Mouse (Mus musculus): ENCODE measurements around the gene Pld6. TPM values are rescaled to one million over a fixed set of nuclear protein-coding genes. Genes with fewer than 3 reads are reported as not detected.

Pld6 gene
- polyA plus RNA-seq, 1 experiment from 2014 or later, result 3.4 TPM

DNA sequence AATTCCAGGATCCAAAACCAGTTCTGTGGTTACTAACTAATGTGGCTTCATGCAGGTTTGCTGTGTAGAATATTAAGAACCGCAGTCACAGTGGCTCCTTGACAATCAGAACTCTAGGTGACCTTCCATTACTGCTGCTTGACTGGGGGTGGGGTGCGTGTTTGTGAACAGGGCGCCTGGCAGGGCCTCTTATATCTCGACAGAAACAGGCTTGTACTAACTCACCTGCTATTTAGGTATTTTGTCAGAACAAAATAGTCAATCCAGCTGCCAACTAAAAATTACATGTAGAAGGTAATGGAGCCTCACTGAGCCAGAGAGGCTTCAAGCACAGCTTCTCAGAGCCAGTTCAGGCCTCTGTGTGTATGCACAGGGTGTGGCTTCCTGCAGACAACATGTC is 7.2 kb downstream of the Pld6 start:
- peaks cover 38% of the 10 kb centered on the region for H3K36me3 ChIP-seq
- 92% methylated on average over 4 of the region's 4 CpGs for WGBS
- no peaks in the 10 kb centered on the region for H3K4me1 ChIP-seq (replicated peaks)
- no peak overlapping the region for H3K4me2 ChIP-seq
- H3K27me3 ChIP-seq, result no peaks in the 10 kb centered on the region
- H3K4me3 ChIP-seq, result no peak overlapping the region
- no peak overlapping the region for H3K27ac ChIP-seq (replicated peaks)
- no peak overlapping the region for H3K9ac ChIP-seq
- no peaks in the 10 kb centered on the region for H3K9me3 ChIP-seq
- no peak for ATAC-seq (ENCODE audit: low read depth)

DNA sequence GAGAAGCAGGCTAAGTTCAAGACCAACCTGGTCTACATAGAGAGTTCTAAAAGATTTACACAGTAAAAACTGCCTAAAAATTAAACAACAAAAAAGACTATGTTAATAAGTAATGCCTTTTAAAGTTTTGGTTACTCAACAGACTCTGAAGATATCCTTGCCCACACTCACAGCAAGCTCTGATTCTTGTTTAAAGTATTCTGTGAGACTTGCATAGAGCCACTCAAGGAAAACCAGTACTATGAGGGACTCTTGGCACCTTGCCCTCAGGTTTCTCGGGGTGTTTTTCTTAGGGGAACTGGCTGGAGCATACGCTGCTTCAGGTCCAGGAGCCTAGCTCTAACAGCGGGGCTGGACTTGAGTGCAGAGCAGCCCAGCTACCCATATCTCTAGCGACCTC is 8.0 kb downstream of the Pld6 start:
- 87% methylated on average over 4 of the region's 4 CpGs for WGBS
- ATAC-seq (ENCODE audit: low read depth), result no peak

DNA sequence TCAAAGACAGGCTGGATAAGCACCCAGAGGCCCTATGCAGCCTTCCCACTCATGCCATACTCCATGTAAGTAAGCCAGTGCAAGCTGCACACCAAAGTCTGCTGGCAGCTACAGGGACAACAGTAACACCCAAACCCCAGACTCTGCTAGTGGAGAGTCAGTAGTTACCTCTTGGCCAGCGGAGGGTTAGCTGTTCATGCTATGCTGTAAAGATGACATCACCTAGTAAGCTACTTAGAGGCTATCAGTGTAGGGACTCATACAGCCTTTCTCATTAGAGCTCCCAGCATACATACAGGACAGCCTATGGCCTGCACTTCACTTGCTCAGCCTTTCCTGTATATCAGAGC is 8.6 kb downstream of the Pld6 start:
- ATAC-seq (ENCODE audit: low read depth), result no peak
- Histone ChIP-seq H3K27me3 (no peaks in the 10 kb centered on the region), H3K27ac (replicated peaks) (no peak overlapping the region), H3K4me3 (no peak overlapping the region), H3K9ac (no peak overlapping the region), H3K36me3 (peaks cover 52% of the 10 kb centered on the region), H3K4me2 (no peak overlapping the region), H3K9me3 (no peaks in the 10 kb centered on the region), H3K4me1 (replicated peaks) (no peaks in the 10 kb centered on the region)
- WGBS, result 87% methylated on average over 1 of the region's 1 CpGs

More for the DNA sequence above, 8.0 kb downstream of the Pld6 start:
- Histone ChIP-seq H3K36me3 (peaks cover 47% of the 10 kb centered on the region), H3K9me3 (no peaks in the 10 kb centered on the region), H3K27me3 (no peaks in the 10 kb centered on the region), H3K4me2 (no peak overlapping the region), H3K4me1 (replicated peaks) (no peaks in the 10 kb centered on the region), H3K27ac (replicated peaks) (no peak overlapping the region), H3K9ac (no peak overlapping the region), H3K4me3 (no peak overlapping the region)

GRCm38 (mm10) chr11:59778181-59778873 is 9.1 kb downstream of the Pld6 start:
- ATAC-seq (ENCODE audit: low read depth), result no peak
- peaks cover 58% of the 10 kb centered on the region for H3K36me3 ChIP-seq
- H3K4me2 ChIP-seq, result no peak overlapping the region
- H3K27ac ChIP-seq (replicated peaks), result no peak overlapping the region
- H3K9me3 ChIP-seq, result no peaks in the 10 kb centered on the region
- H3K9ac ChIP-seq, result no peak overlapping the region
- H3K27me3 ChIP-seq, result no peaks in the 10 kb centered on the region
- H3K4me1 ChIP-seq (replicated peaks), result no peaks in the 10 kb centered on the region
- H3K4me3 ChIP-seq, result no peak overlapping the region
- 55% methylated on average over 9 of the region's 9 CpGs for WGBS

DNA sequence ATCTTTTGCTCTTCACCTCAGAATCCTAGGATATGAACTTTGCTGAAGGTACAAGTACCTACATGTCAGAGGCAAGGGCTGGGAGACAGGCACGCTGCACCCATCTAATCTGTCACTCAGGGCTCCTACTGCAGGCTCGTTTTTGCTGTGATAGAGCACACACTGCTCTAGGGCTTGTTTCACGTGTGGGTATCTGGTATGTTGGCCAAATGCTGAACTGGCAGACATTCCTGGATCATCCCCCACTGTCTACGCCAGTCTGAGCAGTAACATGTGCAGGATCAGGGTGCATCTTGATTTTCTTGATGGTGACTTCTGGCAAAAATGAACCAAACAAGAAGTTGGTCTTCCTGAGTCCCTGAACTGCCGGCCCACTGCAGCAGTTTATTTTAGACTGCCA is 10.2 kb downstream of the Pld6 start:
- Histone ChIP-seq H3K4me1 (replicated peaks) (no peaks in the 10 kb centered on the region), H3K36me3 (peaks cover 67% of the 10 kb centered on the region), H3K4me2 (no peak overlapping the region), H3K27me3 (no peaks in the 10 kb centered on the region), H3K9ac (no peak overlapping the region), H3K27ac (replicated peaks) (no peak overlapping the region), H3K9me3 (no peaks in the 10 kb centered on the region), H3K4me3 (no peak overlapping the region)
- ATAC-seq (ENCODE audit: low read depth), result no peak
- 90% methylated on average over 5 of the region's 5 CpGs for WGBS

DNA sequence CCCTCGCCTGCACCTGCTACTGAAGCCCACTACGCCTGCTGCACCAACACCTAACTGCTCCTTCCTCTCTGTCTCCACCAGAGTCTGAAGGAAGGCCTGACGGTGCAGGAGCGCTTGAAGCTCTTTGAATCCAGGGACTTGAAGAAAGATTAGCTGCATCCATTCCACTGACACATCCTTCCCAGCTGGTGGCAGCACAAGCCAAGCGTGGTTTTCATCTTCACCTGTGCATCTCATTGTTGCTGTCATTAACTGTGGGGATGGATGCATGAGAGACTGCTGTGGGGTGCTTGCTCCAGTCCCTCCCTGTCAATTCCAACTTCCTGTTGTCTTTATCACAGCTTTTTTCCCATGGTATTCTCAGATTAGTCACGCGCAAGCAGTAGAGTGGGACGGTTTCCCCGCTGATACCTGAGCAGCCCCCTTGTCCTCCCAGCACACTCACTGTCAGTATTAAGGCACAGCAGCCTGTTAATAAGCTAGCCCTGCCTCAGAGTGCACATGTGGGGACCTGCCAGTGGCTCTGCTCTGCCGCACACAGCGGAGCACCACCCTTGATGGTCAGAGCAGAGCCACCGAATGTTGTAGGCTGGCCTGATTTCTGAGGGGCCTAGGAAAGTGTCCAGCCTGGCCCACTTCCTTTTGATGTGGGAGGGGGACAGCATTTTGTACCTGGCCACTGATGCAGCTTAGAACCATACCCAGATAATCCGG is 11.9 kb downstream of the Pld6 start:
- H3K9ac ChIP-seq, result no peak overlapping the region
- no peak for ATAC-seq (ENCODE audit: low read depth)
- WGBS, result 91% methylated on average over 13 of the region's 13 CpGs

GRCm38 (mm10) chr11:59774522-59774921 is 12.9 kb downstream of the Pld6 start:
- Histone ChIP-seq H3K4me3 (no peak overlapping the region), H3K9ac (no peak overlapping the region), H3K27ac (replicated peaks) (no peak overlapping the region), H3K4me1 (replicated peaks) (no peaks in the 10 kb centered on the region), H3K36me3 (peaks cover 93% of the 10 kb centered on the region), H3K27me3 (no peaks in the 10 kb centered on the region), H3K9me3 (no peaks in the 10 kb centered on the region), H3K4me2 (no peak overlapping the region)
- WGBS, result 95% methylated on average over 4 of the region's 4 CpGs
- no peak for ATAC-seq (ENCODE audit: low read depth)

More for the DNA sequence above, 11.9 kb downstream of the Pld6 start:
- Histone ChIP-seq H3K36me3 (peaks cover 83% of the 10 kb centered on the region), H3K4me3 (no peak overlapping the region), H3K27me3 (no peaks in the 10 kb centered on the region), H3K4me2 (no peak overlapping the region), H3K4me1 (replicated peaks) (no peaks in the 10 kb centered on the region), H3K9me3 (no peaks in the 10 kb centered on the region), H3K27ac (replicated peaks) (no peak overlapping the region)

DNA sequence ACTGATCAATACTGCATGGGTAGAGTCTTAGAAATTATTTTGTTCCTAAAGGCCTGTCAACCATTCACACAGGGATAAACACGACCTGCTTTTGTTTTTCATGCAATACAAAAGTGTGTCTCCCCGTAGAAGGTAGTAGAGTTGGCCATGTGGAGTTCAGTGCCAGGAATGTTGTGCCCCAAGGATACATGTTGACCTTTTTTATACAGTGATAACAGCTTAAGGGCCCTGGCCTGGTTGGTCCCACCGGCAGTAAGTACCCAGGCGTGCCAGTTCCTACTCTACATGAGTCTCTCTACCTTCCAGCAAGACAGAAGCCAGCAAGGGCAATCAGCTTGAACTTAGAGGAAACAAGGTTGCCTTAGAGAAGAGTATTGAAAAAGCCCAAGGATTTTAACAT is 14.5 kb downstream of the Pld6 start:
- no peaks in the 10 kb centered on the region for H3K27me3 ChIP-seq
- peaks cover 98% of the 10 kb centered on the region for H3K36me3 ChIP-seq
- H3K27ac ChIP-seq (replicated peaks), result no peak overlapping the region
- ATAC-seq (ENCODE audit: low read depth), result no peak
- no peak overlapping the region for H3K9ac ChIP-seq
- H3K4me3 ChIP-seq, result no peak overlapping the region
- H3K9me3 ChIP-seq, result no peaks in the 10 kb centered on the region
- WGBS, result 93% methylated on average over 4 of the region's 4 CpGs
- H3K4me1 ChIP-seq (replicated peaks), result no peaks in the 10 kb centered on the region
- no peak overlapping the region for H3K4me2 ChIP-seq

DNA sequence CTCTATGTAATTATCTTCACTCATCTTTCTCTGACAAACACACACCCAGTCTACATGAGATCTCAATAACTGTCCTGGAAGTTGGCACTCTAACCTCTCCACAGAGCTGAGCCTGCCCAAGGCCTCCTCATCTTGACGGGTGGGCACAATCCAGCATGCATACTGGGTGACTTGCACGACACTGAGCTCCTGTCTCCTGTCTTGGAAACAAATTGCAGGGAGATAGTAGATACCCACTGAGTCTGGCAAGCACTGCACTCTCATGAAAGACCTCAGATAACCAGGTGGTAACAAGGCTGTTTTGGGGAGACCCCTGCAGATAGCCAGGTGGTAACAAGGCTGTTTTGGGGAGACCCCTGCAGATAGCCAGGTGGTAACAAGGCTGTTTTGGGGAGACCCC is 15.2 kb downstream of the Pld6 start:
- no peak overlapping the region for H3K27ac ChIP-seq (replicated peaks)
- H3K4me2 ChIP-seq, result no peak overlapping the region
- H3K27me3 ChIP-seq, result no peaks in the 10 kb centered on the region
- no peak overlapping the region for H3K4me3 ChIP-seq
- peaks cover 98% of the 10 kb centered on the region for H3K36me3 ChIP-seq
- no peak overlapping the region for H3K9ac ChIP-seq
- no peaks in the 10 kb centered on the region for H3K4me1 ChIP-seq (replicated peaks)
- no peaks in the 10 kb centered on the region for H3K9me3 ChIP-seq
- ATAC-seq (ENCODE audit: low read depth), result no peak
- WGBS, result 91% methylated on average over 2 of the region's 2 CpGs

DNA sequence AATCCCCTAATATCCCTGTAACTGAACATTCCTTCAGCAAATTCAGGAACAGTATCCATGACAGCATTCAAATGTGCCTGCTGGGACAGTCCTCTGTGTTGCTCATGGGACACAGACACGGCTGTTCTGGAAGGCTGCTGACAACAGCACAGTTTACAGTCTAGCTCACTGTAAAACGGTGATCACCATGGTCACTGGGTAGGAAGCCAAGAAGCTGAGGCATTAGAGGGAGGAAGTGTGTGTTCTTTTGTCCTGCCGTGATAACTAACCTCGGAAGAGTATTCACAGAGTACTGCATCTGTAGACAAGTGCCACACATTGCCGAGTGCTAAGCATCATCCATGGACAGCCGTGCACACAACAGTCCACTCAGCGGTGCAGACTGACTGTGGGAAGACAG is 16.7 kb downstream of the Pld6 start:
- Histone ChIP-seq H3K4me2 (no peak overlapping the region), H3K27me3 (no peaks in the 10 kb centered on the region), H3K27ac (replicated peaks) (0 out of 2 replicates have a peak overlapping the region, but pooled peaks have one; percentile 5), H3K4me3 (no peak overlapping the region), H3K9me3 (no peaks in the 10 kb centered on the region), H3K36me3 (peaks cover 98% of the 10 kb centered on the region), H3K4me1 (replicated peaks) (no peaks in the 10 kb centered on the region), H3K9ac (no peak overlapping the region)
- ATAC-seq (ENCODE audit: low read depth), result 0 out of 2 replicates have a peak, but pooled peaks have one; percentile 56
- 79% methylated on average over 7 of the region's 7 CpGs for WGBS

GRCm38 (mm10) chr11:59769738-59770137 is 17.7 kb downstream of the Pld6 start:
- Histone ChIP-seq H3K9me3 (no peaks in the 10 kb centered on the region), H3K4me3 (no peak overlapping the region), H3K4me1 (replicated peaks) (no peaks in the 10 kb centered on the region), H3K27me3 (no peaks in the 10 kb centered on the region), H3K36me3 (peaks cover 98% of the 10 kb centered on the region), H3K9ac (no peak overlapping the region), H3K27ac (replicated peaks) (no peak overlapping the region), H3K4me2 (no peak overlapping the region)
- ATAC-seq (ENCODE audit: low read depth), result no peak
- 84% methylated on average over 6 of the region's 6 CpGs for WGBS

- no peak overlapping the region for H3K4me3 ChIP-seq
- H3K4me2 ChIP-seq, result no peak overlapping the region
- 85% methylated on average over 2 of the region's 2 CpGs for WGBS
- H3K36me3 ChIP-seq, result peaks cover 98% of the 10 kb centered on the region
- H3K9ac ChIP-seq, result no peak overlapping the region
- H3K9me3 ChIP-seq, result no peaks in the 10 kb centered on the region
- ATAC-seq (ENCODE audit: low read depth), result no peak
- no peaks in the 10 kb centered on the region for H3K27me3 ChIP-seq
- H3K4me1 ChIP-seq (replicated peaks), result no peaks in the 10 kb centered on the region
- no peak overlapping the region for H3K27ac ChIP-seq (replicated peaks)
Measured at GRCm38 (mm10) chr11:59769307-59769706, 18.1 kb downstream of the Pld6 start.

DNA sequence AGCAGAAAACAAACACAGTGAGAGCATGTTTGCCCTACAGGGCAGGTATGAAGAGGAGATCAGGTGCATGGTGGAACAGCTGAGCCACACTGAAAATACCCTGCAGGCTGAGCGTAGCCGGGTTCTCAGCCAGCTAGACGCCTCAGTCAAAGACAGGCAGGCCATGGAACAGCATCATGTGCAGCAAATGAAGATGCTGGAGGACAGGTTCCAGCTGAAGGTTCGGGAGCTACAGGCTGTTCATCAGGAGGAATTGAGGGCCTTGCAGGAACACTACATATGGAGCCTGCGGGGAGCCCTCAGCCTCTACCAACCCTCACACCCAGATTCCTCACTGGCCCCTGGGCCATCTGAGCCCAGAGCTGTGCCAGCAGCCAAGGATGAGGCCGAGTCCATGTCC is 26.6 kb downstream of the Pld6 start:
- no peak for ATAC-seq (ENCODE audit: low read depth)
- Histone ChIP-seq H3K4me1 (replicated peaks) (0 out of 2 replicates have a peak, but pooled peaks cover 15% of the 10 kb centered on the region), H3K36me3 (peaks cover 99% of the 10 kb centered on the region), H3K4me3 (no peak overlapping the region), H3K9ac (no peak overlapping the region), H3K4me2 (no peak overlapping the region), H3K9me3 (no peaks in the 10 kb centered on the region), H3K27ac (replicated peaks) (no peak overlapping the region), H3K27me3 (no peaks in the 10 kb centered on the region)
- 97% methylated on average over 6 of the region's 6 CpGs for WGBS

All from neural tube, embryonic 13.5 days (tissue).